Mouse (Mus musculus) lung, postnatal 0 days (tissue): ENCODE data around the gene Mag. TPM values are rescaled to one million over a fixed set of nuclear protein-coding genes. Genes with fewer than 3 reads are reported as not detected.
"Not testable (repeated sequence)": the region's sequence is repeated elsewhere in the genome, so short reads cannot be mapped to it uniquely, and the experiment has no call there.

Experiments
- ATAC-seq: fragments of 200-750 bp; cut with Nextera tagmentation; 2 replicates; pipeline ENCODE4 v1.8.0; 2017; ENCODE audit warnings: moderate library complexity
- DNase-seq: peaks from one replicate; pipeline ENCODE4 v3.0.0-alpha.2; 2016; ENCODE audit warnings: low spot score
- H3K27ac ChIP-seq: fragments of 300-500 bp; sonication (generic); 2 replicates; pipeline ENCODE4 v1.5.1; 2014; ENCODE audit warnings: antibody characterized with exemption, mild to moderate bottlenecking, low read length, mixed read lengths
- H3K27me3 ChIP-seq: fragments of 300-500 bp; sonication (generic); replicated peaks from 2 replicates; pipeline ENCODE4 v1.6.1; 2014; ENCODE audit warnings: low read length, mixed read lengths; ENCODE audit not compliant: insufficient read depth
- H3K36me3 ChIP-seq: fragments of 300-500 bp; sonication (generic); 2 replicates; pipeline ENCODE4 v1.6.1; 2014; ENCODE audit warnings: low read length, mixed read lengths; ENCODE audit not compliant: insufficient read depth
- H3K4me1 ChIP-seq: fragments of 300-500 bp; sonication (generic); 2 replicates; pipeline ENCODE4 v1.6.1; 2014; ENCODE audit warnings: antibody characterized with exemption, low read depth, low read length, mixed read lengths; ENCODE audit not compliant: insufficient read depth
- H3K4me2 ChIP-seq: fragments of 300-500 bp; sonication (generic); replicated peaks from 2 replicates; pipeline ENCODE4 v1.6.1; 2014; ENCODE audit warnings: low read depth, mild to moderate bottlenecking, low read length, moderate library complexity, mixed read lengths
- H3K4me3 ChIP-seq: fragments of 300-500 bp; sonication (generic); 2 replicates; pipeline ENCODE4 v1.5.1; 2014; ENCODE audit warnings: low read depth, low read length
- H3K9ac ChIP-seq: fragments of 300-500 bp; sonication (generic); replicated peaks from 2 replicates; pipeline ENCODE4 v1.6.1; 2014; ENCODE audit warnings: low read depth, mild to moderate bottlenecking
- H3K9me3 ChIP-seq: fragments of 300-500 bp; sonication (generic); 2 replicates; pipeline ENCODE4 v1.6.1; 2016; ENCODE audit warnings: low read length, mixed read lengths
- CTCF ChIP-seq: IDR thresholded peaks from 2 replicates; pipeline ENCODE4 v1.5.1; 2016; ENCODE audit warnings: antibody characterized with exemption, mild to moderate bottlenecking
- EP300 ChIP-seq: IDR thresholded peaks from 2 replicates; pipeline ENCODE4 v1.6.1; 2016; ENCODE audit warnings: antibody characterized with exemption, mild to moderate bottlenecking, control low read depth
- WGBS: fragments of 180-500 bp; shearing (Covaris S2); extraction: QIAGEN DNeasy Blood & Tissue Kit; methylation state at CpG from one replicate; pipeline ENCODE4 v1.1.7; 2014; 5-methylcytosine and 5-hydroxymethylcytosine counted together
- polyA plus RNA-seq: library from polyadenylated mRNA; unstranded; fragments of >200 nt; fragmentation: Nextera tagmentation; extraction: Ambion mirVana; gene quantifications from 2 replicates; pipeline ENCODE4 v1.2.1, GENCODE M21; 2015

Mag gene
- polyA plus RNA-seq, 1 experiment from 2014 or later, result 1.8 TPM

DNA sequence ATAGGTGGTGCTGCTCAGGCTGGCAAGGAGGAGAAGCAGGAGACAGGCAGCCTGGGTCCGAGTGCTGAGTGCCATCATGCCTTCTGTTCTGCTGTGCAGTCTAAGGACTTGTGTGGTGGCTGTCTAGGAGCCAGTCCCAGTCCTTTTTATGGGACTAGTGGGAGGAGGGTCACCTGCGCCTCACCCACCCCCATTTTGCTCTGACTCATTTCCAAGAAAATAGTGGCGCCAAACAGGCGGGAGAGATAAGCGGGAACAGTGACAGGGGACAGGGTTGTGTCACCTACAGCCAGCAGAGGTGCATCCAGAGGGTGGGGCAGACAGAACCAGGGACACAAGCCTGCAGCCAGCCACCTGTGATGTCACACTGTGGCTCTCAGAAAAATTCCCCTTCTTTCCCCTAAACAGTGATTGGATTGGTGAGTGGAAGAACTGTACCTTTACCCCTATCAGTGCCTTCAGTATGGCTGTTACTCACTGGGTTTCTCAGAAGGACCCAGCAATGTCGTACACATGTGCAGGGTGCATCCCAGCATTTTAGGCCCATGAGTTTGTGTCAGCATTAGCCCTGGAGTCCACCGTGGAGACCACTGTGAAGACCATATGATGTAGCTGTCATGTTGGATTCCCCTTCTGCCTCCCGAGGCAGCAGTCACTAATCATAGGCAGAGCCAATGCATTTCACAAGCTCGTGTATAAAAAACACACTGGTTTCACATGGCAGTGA, 29.4 kb upstream of the Mag start, which contains the start of gene Hamp:
TSS of gene Hamp (minus strand) at position 124 of the 727 bp plus-strand sequence.
- no peaks in the 10 kb centered on the region; the same call in 1 of the 2 replicates for H3K36me3 ChIP-seq
- DNase-seq (no peak), ATAC-seq (no peak)
- no peak within 1 kb of the TSS for H3K4me3 ChIP-seq
- no peak within 1 kb of the TSS for H3K4me2 ChIP-seq
- 56% methylated on average over 9 of the region's 9 CpGs for WGBS
- no peak within 1 kb of the TSS for H3K9ac ChIP-seq
- no peaks in the 10 kb centered on the region for H3K4me1 ChIP-seq
- TF ChIP-seq EP300 (no peak), CTCF (no peak)
- H3K9me3 ChIP-seq, result no peaks in the 10 kb centered on the region
- no peak within 1 kb of the TSS for H3K27ac ChIP-seq
- H3K27me3 ChIP-seq, result no peaks in the 10 kb centered on the region

DNA sequence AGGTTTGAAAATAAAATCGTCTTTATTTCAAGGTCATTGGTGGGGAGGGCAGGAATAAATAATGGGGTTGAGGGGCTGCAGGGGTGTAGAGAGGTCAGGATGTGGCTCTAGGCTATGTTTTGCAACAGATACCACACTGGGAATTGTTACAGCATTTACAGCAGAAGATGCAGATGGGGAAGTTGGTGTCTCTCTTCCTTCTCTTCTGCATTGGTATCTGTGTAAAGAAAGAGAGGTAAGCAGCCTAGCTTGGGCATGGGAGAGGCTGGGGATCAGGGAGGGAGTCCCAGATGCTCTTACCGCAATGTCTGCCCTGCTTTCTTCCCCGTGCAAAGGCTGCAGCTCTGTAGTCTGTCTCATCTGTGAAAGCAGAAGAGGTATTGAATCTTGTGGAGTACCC, 27.7 kb upstream of the Mag start:
- H3K27me3 ChIP-seq, H3K9ac ChIP-seq, H3K4me1 ChIP-seq, H3K27ac ChIP-seq, H3K4me3 ChIP-seq, ATAC-seq, DNase-seq, H3K4me2 ChIP-seq, H3K9me3 ChIP-seq, H3K36me3 ChIP-seq: not testable (repeated sequence)
- WGBS, result 34% methylated on average over 3 of the region's 3 CpGs

DNA sequence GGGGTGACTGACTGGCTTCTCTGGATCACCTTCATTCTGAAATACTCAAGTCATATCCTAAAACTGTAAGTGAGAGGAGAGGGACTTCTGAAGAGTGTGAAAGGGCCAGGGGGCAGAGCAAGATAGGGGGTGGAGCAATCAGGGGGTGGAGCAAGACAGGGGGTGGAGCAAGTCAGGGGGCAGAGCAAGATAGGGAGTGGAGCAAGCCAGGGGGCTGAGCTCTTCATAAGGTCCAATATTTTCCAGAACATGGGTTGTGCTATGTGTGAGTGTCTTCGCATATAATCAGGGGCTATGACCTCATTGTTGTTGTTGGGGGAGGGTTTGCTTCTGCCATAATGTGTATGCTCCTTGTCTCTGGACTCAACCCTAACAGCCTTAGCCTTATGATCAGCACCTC, 25.4 kb upstream of the Mag start:
- not testable (repeated sequence) for H3K36me3 ChIP-seq, H3K4me2 ChIP-seq, H3K4me1 ChIP-seq, ATAC-seq, H3K9me3 ChIP-seq, DNase-seq, H3K4me3 ChIP-seq, H3K9ac ChIP-seq, H3K27ac ChIP-seq, H3K27me3 ChIP-seq
- WGBS, result 83% methylated on average over 1 of the region's 1 CpGs

DNA sequence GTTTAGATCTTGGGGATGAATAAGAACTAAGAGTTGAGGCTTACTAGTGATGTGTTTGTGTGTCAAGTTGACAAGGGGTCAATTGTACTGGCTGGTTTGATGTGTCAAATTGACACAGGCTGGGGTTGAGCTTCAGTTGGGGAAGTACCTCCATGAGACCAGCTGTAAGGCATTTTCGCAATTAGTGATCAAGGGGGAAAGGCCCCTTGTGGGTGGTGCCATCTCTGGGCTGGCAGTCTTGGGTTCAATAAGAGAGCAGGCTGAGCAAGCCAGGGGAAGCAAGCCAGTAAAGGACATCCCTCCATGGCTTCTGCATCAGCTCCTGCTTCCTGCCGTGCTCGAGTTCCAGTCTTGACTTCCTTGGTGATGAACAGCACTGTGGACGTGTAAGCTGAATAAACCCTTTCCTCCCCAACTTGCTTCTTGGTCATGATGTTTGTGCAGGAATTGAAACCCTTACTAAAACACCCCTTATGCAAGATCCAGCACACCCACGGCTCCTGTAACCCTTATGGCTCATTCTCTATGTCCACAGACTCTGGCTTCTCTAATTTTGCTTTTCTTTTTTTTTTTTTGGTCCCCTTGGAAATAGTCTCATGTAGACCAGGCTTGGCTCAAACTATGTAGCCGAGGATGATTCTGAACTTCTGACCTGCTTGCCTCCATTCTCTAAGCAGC, 20.9 kb upstream of the Mag start:
- not testable (repeated sequence) for H3K4me1 ChIP-seq, H3K36me3 ChIP-seq, H3K27ac ChIP-seq, H3K27me3 ChIP-seq, H3K9me3 ChIP-seq, ATAC-seq, H3K4me3 ChIP-seq, H3K9ac ChIP-seq, H3K4me2 ChIP-seq, DNase-seq
- 58% methylated on average over 6 of the region's 6 CpGs for WGBS

DNA sequence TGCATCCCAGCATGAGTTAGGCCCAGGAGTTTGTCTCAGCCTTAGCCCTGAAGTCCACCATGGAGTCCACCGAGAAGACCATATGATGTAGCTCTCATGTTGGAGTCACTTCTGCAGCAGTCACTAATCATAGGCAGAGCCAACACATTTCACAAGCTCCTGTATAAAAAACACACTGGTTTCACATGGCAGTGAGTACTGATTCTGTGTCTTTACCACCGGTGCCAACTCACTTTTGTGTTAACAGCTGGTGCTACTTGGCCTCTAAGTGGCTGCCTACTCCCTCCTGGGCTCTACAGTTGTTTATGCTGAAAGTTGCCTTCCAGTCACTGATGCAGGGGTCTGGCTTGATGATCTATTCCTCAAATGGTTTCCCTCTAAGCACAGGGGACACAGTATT, 9.9 kb upstream of the Mag start, which contains the start of gene Hamp2:
TSS of gene Hamp2 (minus strand) at position 101 of the 400 bp plus-strand sequence.
- not testable (repeated sequence) for H3K9ac ChIP-seq, H3K4me1 ChIP-seq, DNase-seq, H3K9me3 ChIP-seq, ATAC-seq, H3K4me3 ChIP-seq, H3K36me3 ChIP-seq, H3K4me2 ChIP-seq, H3K27me3 ChIP-seq, H3K27ac ChIP-seq
- WGBS, result 70% methylated on average over 2 of the region's 2 CpGs

DNA sequence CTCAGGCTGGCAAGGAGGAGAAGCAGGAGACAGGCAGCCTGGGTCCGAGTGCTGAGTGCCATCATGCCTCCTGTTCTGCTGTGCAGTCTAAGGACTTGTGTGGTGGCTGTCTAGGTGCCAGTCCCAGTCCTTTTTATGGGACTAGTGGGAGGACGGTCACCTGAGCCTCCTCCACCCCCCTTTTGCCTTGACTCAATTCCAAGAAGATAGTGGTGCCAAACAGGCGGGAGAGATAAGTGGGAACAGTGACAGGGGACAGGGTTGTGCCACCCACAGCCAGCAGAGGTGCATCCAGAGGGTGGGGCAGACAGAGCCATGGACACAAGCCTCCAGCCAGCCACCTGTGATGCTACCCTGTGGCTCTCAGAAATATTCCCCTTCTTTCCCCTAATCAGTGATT, 9.4 kb upstream of the Mag start:
- no peaks in the 10 kb centered on the region for H3K4me1 ChIP-seq
- no peak overlapping the region for H3K4me2 ChIP-seq
- no peak overlapping the region for H3K9ac ChIP-seq
- DNase-seq (no peak), ATAC-seq (no peak)
- H3K27me3 ChIP-seq, result no peaks in the 10 kb centered on the region
- 37% methylated on average over 3 of the region's 3 CpGs for WGBS
- no peaks in the 10 kb centered on the region for H3K9me3 ChIP-seq
- H3K27ac ChIP-seq, result no peak overlapping the region
- TF ChIP-seq EP300 (no peak), CTCF (no peak)
- no peak overlapping the region for H3K4me3 ChIP-seq
- no peaks in the 10 kb centered on the region for H3K36me3 ChIP-seq

DNA sequence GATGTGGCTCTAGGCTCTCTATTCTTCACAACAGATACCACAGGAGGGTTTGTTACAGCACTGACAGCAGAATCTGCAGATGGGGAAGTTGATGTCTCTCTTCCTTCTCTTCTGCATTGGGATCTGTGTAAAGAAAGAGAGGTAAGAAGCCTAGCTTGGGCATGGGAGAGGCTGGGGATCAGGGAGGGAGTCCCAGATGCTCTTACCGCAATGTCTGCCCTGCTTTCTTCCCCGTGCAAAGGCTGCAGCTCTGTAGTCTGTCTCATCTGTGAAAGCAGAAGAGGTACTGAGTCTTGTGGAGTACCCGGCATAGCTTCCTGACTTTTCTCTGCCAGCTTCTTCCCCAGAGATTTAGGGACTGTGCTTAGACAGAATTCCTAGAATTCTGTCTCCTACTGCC, 7.8 kb upstream of the Mag start:
- not testable (repeated sequence) for H3K27ac ChIP-seq, H3K4me2 ChIP-seq, H3K27me3 ChIP-seq, H3K4me3 ChIP-seq, H3K9me3 ChIP-seq, DNase-seq, ATAC-seq, H3K36me3 ChIP-seq, H3K4me1 ChIP-seq, H3K9ac ChIP-seq
- WGBS, result 27% methylated on average over 3 of the region's 3 CpGs
